Comparison of ENCODE assay signal across 15 mouse cellular contexts in the genomic region with DNA sequence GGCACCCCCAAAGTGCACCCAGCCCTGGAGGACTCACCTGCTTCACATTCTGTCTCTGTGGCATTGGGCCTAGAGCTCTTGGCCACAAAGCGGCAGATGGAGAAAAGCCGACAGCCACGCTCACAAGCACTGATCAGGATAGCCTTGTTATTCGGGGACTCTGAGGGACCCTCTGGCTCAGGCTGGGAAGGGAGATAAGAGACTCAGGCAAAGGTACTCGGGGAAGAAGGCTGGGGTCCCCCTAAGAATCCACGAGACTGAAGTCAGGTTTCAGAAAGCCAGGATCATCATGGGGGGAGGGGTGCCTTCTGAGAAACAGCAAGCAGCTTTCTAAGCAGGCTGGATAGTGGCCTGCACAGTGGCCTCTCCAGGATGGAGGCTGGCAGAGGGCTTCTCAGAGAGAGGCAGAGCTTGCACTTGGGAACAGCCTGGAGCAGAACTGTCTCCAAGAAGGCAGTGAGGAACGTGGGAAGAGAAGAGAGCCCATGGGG. TPM values are rescaled to one million over a fixed set of nuclear protein-coding genes. Genes with fewer than 3 reads are reported as not detected.
A peak's percentile ranks its signal among the peaks of the same experiment; 100 is the strongest.
DNase-seq lines count a peak whose midpoint lies in the region; ATAC-seq and TF ChIP-seq lines count a peak whose summit lies in the region.
"Had no signal": no experiment of that assay in that cellular context is flagged by ENCODE, and none has a peak within 500 bp of the region (broad histone marks: within the 10 kb centered on the region; RNA-seq: fewer than 3 reads in every experiment).

No protein-coding gene starts in this region.

- peak overlapping the region; percentile 72 for H3K9ac ChIP-seq in hindbrain, postnatal 0 days (replicated peaks; ENCODE audit: low read length)
- H3K9ac ChIP-seq in neural tube, embryonic 13.5 days: peak overlapping the region; percentile 77
- H3K9ac ChIP-seq: liver, embryonic 13.5 days had no signal

- peaks cover 57% of the 10 kb centered on the region for H3K4me1 ChIP-seq in embryonic facial prominence, embryonic 10.5 days
- H3K4me1 ChIP-seq in hindbrain, postnatal 0 days (ENCODE audit: insufficient read depth, low read length): peaks cover 8% of the 10 kb centered on the region; the same call in 1 of the 2 replicates
- H3K4me1 ChIP-seq in neural tube, embryonic 13.5 days (replicated peaks): peaks cover 45% of the 10 kb centered on the region

- intact Hi-C loops in heart, postnatal 25 days (cut with DNase I): no loop called here

- WGBS in embryonic facial prominence, embryonic 10.5 days: 51% methylated on average over 7 of the region's 7 CpGs
- WGBS in hindbrain, postnatal 0 days: 52% methylated on average over 7 of the region's 7 CpGs
- WGBS in neural tube, embryonic 13.5 days: 61% methylated on average over 7 of the region's 7 CpGs

- H3K27ac ChIP-seq in embryonic facial prominence, embryonic 10.5 days (replicated peaks): peak overlapping the region; percentile 87
- 0 out of 2 replicates have a peak overlapping the region, but pooled peaks have one; percentile 60 for H3K27ac ChIP-seq in hindbrain, postnatal 0 days
- H3K27ac ChIP-seq in neural tube, embryonic 13.5 days (replicated peaks): no peak overlapping the region
- H3K27ac ChIP-seq: liver, embryonic 13.5 days had no signal

- H3K27me3 ChIP-seq in embryonic facial prominence, embryonic 10.5 days (replicated peaks; ENCODE audit: low read depth, poor library complexity, severe bottlenecking): peaks cover 99% of the 10 kb centered on the region
- H3K27me3 ChIP-seq in hindbrain, postnatal 0 days (ENCODE audit: insufficient read depth, low read length): peaks cover 34% of the 10 kb centered on the region
- peaks cover 93% of the 10 kb centered on the region for H3K27me3 ChIP-seq in neural tube, embryonic 13.5 days

- no peak for TF ChIP-seq CTCF in hindbrain, postnatal 0 days (IDR thresholded peaks at IDR 0.05; ENCODE audit: low read depth)

- H3K9me3 ChIP-seq in embryonic facial prominence, embryonic 10.5 days: no peaks in the 10 kb centered on the region
- no peaks in the 10 kb centered on the region for H3K9me3 ChIP-seq in hindbrain, postnatal 0 days (ENCODE audit: low read length)
- H3K9me3 ChIP-seq in neural tube, embryonic 13.5 days: no peaks in the 10 kb centered on the region
- H3K9me3 ChIP-seq: liver, embryonic 13.5 days had no signal

- peak overlapping the region; percentile 73 for H3K4me3 ChIP-seq in embryonic facial prominence, embryonic 10.5 days
- H3K4me3 ChIP-seq in hindbrain, postnatal 0 days (ENCODE audit: low read length): peak overlapping the region; percentile 56
- peak overlapping the region; percentile 49 for H3K4me3 ChIP-seq in neural tube, embryonic 13.5 days
- H3K4me3 ChIP-seq: liver, embryonic 13.5 days had no signal

- H3K4me2 ChIP-seq in hindbrain, postnatal 0 days (ENCODE audit: low read depth, low read length): peak overlapping the region; percentile 63
- H3K4me2 ChIP-seq in neural tube, embryonic 13.5 days: peak overlapping the region; percentile 62
- H3K4me2 ChIP-seq: liver, embryonic 13.5 days had no signal

- ATAC-seq in frontal cortex, adult (ENCODE audit: low TSS enrichment): peak; percentile 29; the same call in 1 of the 2 replicates
- ATAC-seq in hindbrain, postnatal 0 days: peak; percentile 10; the same call in 1 of the 2 replicates
- ATAC-seq in neural tube, embryonic 13.5 days (ENCODE audit: low read depth): 0 out of 2 replicates have a peak, but pooled peaks have one; percentile 12
- ATAC-seq: inflammation-experienced regulatory T-cells, adult 6 months had no signal

- peaks cover 8% of the 10 kb centered on the region; the same call in 1 of the 2 replicates for H3K36me3 ChIP-seq in embryonic facial prominence, embryonic 10.5 days (replicated peaks)
- H3K36me3 ChIP-seq in hindbrain, postnatal 0 days (ENCODE audit: insufficient read depth, low read length): no peaks in the 10 kb centered on the region
- H3K36me3 ChIP-seq in neural tube, embryonic 13.5 days: 0 out of 2 replicates have a peak, but pooled peaks cover 2% of the 10 kb centered on the region
- H3K36me3 ChIP-seq: liver, embryonic 13.5 days had no signal

- DNase-seq in frontal cortex, postnatal 36 days (ENCODE audit: low spot score in 2 of 2): no peak
- DNase-seq in embryonic facial prominence, embryonic 10.5 days (ENCODE audit: low spot score): no peak
- no peak for DNase-seq in hindbrain, postnatal 0 days (ENCODE audit: low spot score)
- DNase-seq in adrenal gland, postnatal 10 days: no peak
- no peak for DNase-seq in heart, postnatal 25 days (ENCODE audit: low spot score)
- DNase-seq in thymus, postnatal 14 days: no peak
- DNase-seq: liver, embryonic 13.5 days; thymus, postnatal 36 days had no signal

RNA-seq across cellular contexts. Expression of a gene that starts 0.9 kb away (rescaled TPM):
- 28.3 and 29.4 TPM in 2 replicates for polyA plus RNA-seq in embryonic facial prominence, embryonic 10.5 days (2016; fragmentation: Nextera tagmentation; extraction: Ambion mirVana)
- 196 and 198 TPM in 2 replicates for total RNA-seq in hindbrain, postnatal 0 days (2014; rRNA removed)
- polyA plus RNA-seq in hindbrain, postnatal 0 days (2015; fragmentation: Nextera tagmentation; extraction: Ambion mirVana): 191 and 205 TPM in 2 replicates
- 78.4 and 89.7 TPM in 2 replicates for polyA plus RNA-seq in neural tube, embryonic 13.5 days (2015; fragmentation: Nextera tagmentation; extraction: Ambion mirVana)
- 1 to 10 TPM; 2.9 to 4.5 TPM for total RNA-seq in adrenal gland, postnatal 10 days (2021)
- not detected for total RNA-seq in heart, postnatal 25 days (2021)
- total RNA-seq: common myeloid progenitor, adult 5-6 weeks; heart, adult 8-10 months; megakaryocyte progenitor cell, adult 5-6 weeks; MEL had no signal

RNA-seq across cellular contexts. Expression of a gene that starts 6.7 kb away (rescaled TPM):
- polyA plus RNA-seq in embryonic facial prominence, embryonic 10.5 days (2016; fragmentation: Nextera tagmentation; extraction: Ambion mirVana): 103 and 116 TPM in 2 replicates
- 6.5 and 26.7 TPM in 2 replicates for total RNA-seq in hindbrain, postnatal 0 days (2014; rRNA removed)
- 16.3 and 17.3 TPM in 2 replicates for polyA plus RNA-seq in hindbrain, postnatal 0 days (2015; fragmentation: Nextera tagmentation; extraction: Ambion mirVana)
- 3.6 and 4.6 TPM in 2 replicates for polyA plus RNA-seq in neural tube, embryonic 13.5 days (2015; fragmentation: Nextera tagmentation; extraction: Ambion mirVana)
- under 1 TPM; 0.21 to 0.42 TPM for total RNA-seq in adrenal gland, postnatal 10 days (2021)
- under 1 TPM; 0.34 to 0.81 TPM for total RNA-seq in heart, postnatal 25 days (2021)
- total RNA-seq: common myeloid progenitor, adult 5-6 weeks; megakaryocyte progenitor cell, adult 5-6 weeks had no signal
- polyA plus RNA-seq: inflammation-experienced regulatory T-cells, adult 6 months had no signal

RNA-seq across cellular contexts. Expression of a gene that starts 9.5 kb away (rescaled TPM):
- polyA plus RNA-seq in embryonic facial prominence, embryonic 10.5 days (2016; fragmentation: Nextera tagmentation; extraction: Ambion mirVana): 22.4 and 24.1 TPM in 2 replicates
- 61.8 and 65.4 TPM in 2 replicates for total RNA-seq in hindbrain, postnatal 0 days (2014; rRNA removed)
- 33.6 and 35.8 TPM in 2 replicates for polyA plus RNA-seq in hindbrain, postnatal 0 days (2015; fragmentation: Nextera tagmentation; extraction: Ambion mirVana)
- 25.6 and 27.6 TPM in 2 replicates for polyA plus RNA-seq in neural tube, embryonic 13.5 days (2015; fragmentation: Nextera tagmentation; extraction: Ambion mirVana)
- 10 to 100 TPM; 14.0 to 15.1 TPM for total RNA-seq in adrenal gland, postnatal 10 days (2021)
- 1 to 10 TPM; 7.6 to 7.7 TPM for total RNA-seq in heart, postnatal 25 days (2021)

RNA-seq across cellular contexts. Expression of a gene that starts 20.3 kb away (rescaled TPM):
- 118 and 138 TPM in 2 replicates for polyA plus RNA-seq in embryonic facial prominence, embryonic 10.5 days (2016; fragmentation: Nextera tagmentation; extraction: Ambion mirVana)
- total RNA-seq in hindbrain, postnatal 0 days (2014; rRNA removed): 140 TPM in 2 replicates
- 188 and 190 TPM in 2 replicates for polyA plus RNA-seq in hindbrain, postnatal 0 days (2015; fragmentation: Nextera tagmentation; extraction: Ambion mirVana)
- 143 and 153 TPM in 2 replicates for polyA plus RNA-seq in neural tube, embryonic 13.5 days (2015; fragmentation: Nextera tagmentation; extraction: Ambion mirVana)
- 100 to 1,000 TPM; 121 to 130 TPM for total RNA-seq in adrenal gland, postnatal 10 days (2021)
- total RNA-seq in heart, postnatal 25 days (2021): 100 to 1,000 TPM; 102 TPM

RNA-seq across cellular contexts. Expression of a gene that starts 24.4 kb away (rescaled TPM):
- polyA plus RNA-seq in embryonic facial prominence, embryonic 10.5 days (2016; fragmentation: Nextera tagmentation; extraction: Ambion mirVana): 908 and 951 TPM in 2 replicates
- total RNA-seq in hindbrain, postnatal 0 days (2014; rRNA removed): 510 and 535 TPM in 2 replicates
- polyA plus RNA-seq in hindbrain, postnatal 0 days (2015; fragmentation: Nextera tagmentation; extraction: Ambion mirVana): 717 and 784 TPM in 2 replicates
- 787 and 800 TPM in 2 replicates for polyA plus RNA-seq in neural tube, embryonic 13.5 days (2015; fragmentation: Nextera tagmentation; extraction: Ambion mirVana)
- total RNA-seq in adrenal gland, postnatal 10 days (2021): 1,000 to 10,000 TPM; 1,751 to 1,916 TPM
- total RNA-seq in heart, postnatal 25 days (2021): 1,000 to 10,000 TPM; 1,533 to 1,573 TPM

Comparison
In these comparisons a context has a peak if more than half of its experiments do, and no peak if none do; other contexts are left out.
1. RNA of a gene that starts 0.9 kb away (total RNA-seq): 196 to 198 TPM in hindbrain, postnatal 0 days; 2.9 to 4.5 TPM in adrenal gland, postnatal 10 days and not detected in heart, postnatal 25 days; every median in the first group is over 10 times any median in the second.
2. Peak in every context shown above with its lines, with median percentiles within 50 percentile points of each other: ATAC-seq and H3K4me3 ChIP-seq.